Mouse (Mus musculus) erythroid progenitor cell, adult 5-6 weeks (primary cell): Measurements from ENCODE around the gene Lrrc23. TPM values are rescaled to one million over a fixed set of nuclear protein-coding genes. Genes with fewer than 3 reads are reported as not detected.
A peak's percentile ranks its signal among the peaks of the same experiment; 100 is the strongest.

Experiments
- ATAC-seq: replicated peaks from 2 replicates; pipeline ENCODE4 v1.8.0; 2016; ENCODE audit warnings: moderate number of reproducible peaks, mild to moderate bottlenecking, moderate TSS enrichment, inconsistent platforms; ENCODE audit not compliant: poor library complexity, low FRiP score, severe bottlenecking
- total RNA-seq, 2 experiments: library from RNA; stranded (forward) in 1 of 2; stranded (reverse) in 1 of 2; fragments of 150-400 nt in 1 of 2; fragments of 186-747, 209-891 nt in 1 of 2; gene quantifications; 2 replicates each; pipeline versions ENCODE4 v1.2.3 to v1.2.4; 2015 to 2017; ENCODE audit warnings: low replicate concordance in 2 of 2

Gene Lrrc23
- total RNA-seq, 2 experiments from 2014 or later, result not detected

GRCm38 (mm10) chr6:124779984-124780416 lies 473 bp upstream of the Lrrc23 start:
- no peak for ATAC-seq

GRCm38 (mm10) chr6:124770511-124770910 lies 9.0 kb downstream of the Lrrc23 start:
- no peak for ATAC-seq

- ATAC-seq, result no peak
Measured at GRCm38 (mm10) chr6:124770013-124770412, 9.5 kb downstream of the Lrrc23 start.

GRCm38 (mm10) chr6:124769101-124769765 lies 10.3 kb downstream of the Lrrc23 start, which contains the start of gene Eno2:
Gene Eno2, minus strand, starts transcription at chr6:124769673.
- ATAC-seq, result no peak

GRCm38 (mm10) chr6:124768704-124769044 lies 10.9 kb downstream of the Lrrc23 start:
- no peak for ATAC-seq

- ATAC-seq, result peak; percentile 33; the same call in 1 of the 2 replicates
Measured at GRCm38 (mm10) chr6:124767920-124768703, 11.4 kb downstream of the Lrrc23 start.

GRCm38 (mm10) chr6:124767536-124767919 lies 12.0 kb downstream of the Lrrc23 start:
- no peak for ATAC-seq

GRCm38 (mm10) chr6:124765951-124766350 lies 13.6 kb downstream of the Lrrc23 start:
- no peak for ATAC-seq

- ATAC-seq, result peak; percentile 74
Measured at GRCm38 (mm10) chr6:124759259-124759658, 20.3 kb downstream of the Lrrc23 start.

- no peak for ATAC-seq
Measured at GRCm38 (mm10) chr6:124758849-124759232, 20.7 kb downstream of the Lrrc23 start.

GRCm38 (mm10) chr6:124757909-124758848 lies 21.3 kb downstream of the Lrrc23 start:
- ATAC-seq, result no peak

- ATAC-seq, result no peak
Measured at GRCm38 (mm10) chr6:124757351-124757880, 22.1 kb downstream of the Lrrc23 start.

GRCm38 (mm10) chr6:124756652-124757350 lies 22.7 kb downstream of the Lrrc23 start:
- no peak for ATAC-seq

GRCm38 (mm10) chr6:124755831-124756595 lies 23.5 kb downstream of the Lrrc23 start, which contains the start of the genes Gm45234 and Atn1:
Gene Gm45234, minus strand, starts transcription at chr6:124756021.
Gene Atn1, minus strand, starts transcription at chr6:124756524.
- no peak for ATAC-seq

- ATAC-seq, result no peak
Measured at GRCm38 (mm10) chr6:124755306-124755705, 24.2 kb downstream of the Lrrc23 start.

- no peak for ATAC-seq
Measured at GRCm38 (mm10) chr6:124753861-124754260, 25.7 kb downstream of the Lrrc23 start.

- ATAC-seq, result no peak
Measured at GRCm38 (mm10) chr6:124750405-124750804, 29.1 kb downstream of the Lrrc23 start.
